Comparison of ENCODE assay signal across 18 mouse cellular contexts in genomic region chr8:88228800-88229199, GRCm38 (mm10). TPM values are rescaled to one million over a fixed set of nuclear protein-coding genes. Genes with fewer than 3 reads are reported as not detected.
DNase-seq lines count a peak whose midpoint lies in the region; ATAC-seq and TF ChIP-seq lines count a peak whose summit lies in the region.
"Had no signal": no experiment of that assay in that cellular context is flagged by ENCODE, and none has a peak within 500 bp of the region (broad histone marks: within the 10 kb centered on the region; RNA-seq: fewer than 3 reads in every experiment).

No protein-coding gene starts in this region.

- peaks cover 6% of the 10 kb centered on the region for H3K36me3 ChIP-seq in heart, adult 2 months (ENCODE audit: control insufficient read depth, insufficient read depth, low read length)
- H3K36me3 ChIP-seq in lung, postnatal 0 days (ENCODE audit: insufficient read depth, low read length) = no peaks in the 10 kb centered on the region
- H3K36me3 ChIP-seq: heart, embryonic 15.5 days; hindbrain, embryonic 10.5 days; neural tube, embryonic 13.5 days had no signal

- no peak for TF ChIP-seq EP300 in heart, adult 2 months (IDR thresholded peaks at IDR 0.05; ENCODE audit: insufficient read depth, low read depth, low read length)
- TF ChIP-seq EP300 in lung, postnatal 0 days (IDR thresholded peaks at IDR 0.05) = no peak

- no peaks in the 10 kb centered on the region for H3K27me3 ChIP-seq in heart, adult 2 months (ENCODE audit: control insufficient read depth, insufficient read depth, low read length)
- H3K27me3 ChIP-seq in lung, postnatal 0 days (replicated peaks; ENCODE audit: insufficient read depth, low read length) = no peaks in the 10 kb centered on the region
- H3K27me3 ChIP-seq: forebrain, embryonic 13.5 days; heart, embryonic 15.5 days; neural tube, embryonic 13.5 days had no signal

- 9% methylated on average over 1 of the region's 1 CpGs for WGBS in heart, adult 2 months
- no CpG with 5 or more reads among the region's 1 CpGs for WGBS in lung, postnatal 0 days

- TF ChIP-seq CTCF in heart, adult 2 months (IDR thresholded peaks at IDR 0.05) = 0 out of 2 replicates have a peak, but pooled peaks have one; percentile 8
- TF ChIP-seq CTCF in lung, postnatal 0 days (IDR thresholded peaks at IDR 0.05) = no peak

- H3K9ac ChIP-seq in heart, adult 2 months (ENCODE audit: low read depth, low read length) = no peak overlapping the region
- no peak overlapping the region for H3K9ac ChIP-seq in lung, postnatal 0 days (replicated peaks; ENCODE audit: low read depth)
- H3K9ac ChIP-seq: forebrain, embryonic 13.5 days; heart, embryonic 15.5 days; liver, embryonic 14.5 days; neural tube, embryonic 13.5 days had no signal

- no peaks in the 10 kb centered on the region for H3K9me3 ChIP-seq in lung, postnatal 0 days (ENCODE audit: low read length)
- H3K9me3 ChIP-seq: forebrain, embryonic 13.5 days; G1E; heart, embryonic 15.5 days; hindbrain, embryonic 10.5 days; neural tube, embryonic 13.5 days had no signal

- no peak overlapping the region for H3K4me3 ChIP-seq in heart, adult 2 months
- no peak overlapping the region for H3K4me3 ChIP-seq in lung, postnatal 0 days (ENCODE audit: low read depth, low read length)
- H3K4me3 ChIP-seq: forebrain, embryonic 13.5 days; heart, embryonic 15.5 days; hindbrain, embryonic 10.5 days; neural tube, embryonic 13.5 days had no signal

- H3K79me2 ChIP-seq in heart, adult 2 months (replicated peaks; ENCODE audit: control insufficient read depth, insufficient read depth, low read length) = peaks cover 7% of the 10 kb centered on the region

- peak; percentile 43; the same call in 1 of the 2 replicates for ATAC-seq in lung, postnatal 0 days
- ATAC-seq in megakaryocyte, adult 5-6 weeks (ENCODE audit: poor library complexity, severe bottlenecking) = peak; percentile 84
- ATAC-seq: forebrain, embryonic 13.5 days had no signal

- H3K27ac ChIP-seq in heart, adult 2 months = no peak overlapping the region; the same call in 1 of the 2 replicates
- peak overlapping the region; percentile 27; the same call in 1 of the 2 replicates for H3K27ac ChIP-seq in lung, postnatal 0 days (ENCODE audit: low read length)
- H3K27ac ChIP-seq: forebrain, embryonic 13.5 days; heart, embryonic 15.5 days; hindbrain, embryonic 10.5 days; liver, embryonic 14.5 days had no signal

- peaks cover 13% of the 10 kb centered on the region for H3K4me1 ChIP-seq in heart, adult 2 months (ENCODE audit: control insufficient read depth, insufficient read depth, low read length)
- H3K4me1 ChIP-seq in lung, postnatal 0 days (ENCODE audit: insufficient read depth, low read depth, low read length) = 0 out of 2 replicates have a peak, but pooled peaks cover 9% of the 10 kb centered on the region

- no peak for DNase-seq in heart, adult 2 months
- DNase-seq in heart, adult 8-10 months (ENCODE audit: low spot score) = no peak
- DNase-seq in lung, postnatal 0 days (ENCODE audit: low spot score) = peak; percentile 39
- no peak for DNase-seq in lung, adult 18-20 months
- DNase-seq in urinary bladder, postnatal 14 days (ENCODE audit: low spot score) = no peak
- no peak for DNase-seq in embryo, embryonic 9.5 days (ENCODE audit: extremely low spot score)
- no peak for DNase-seq in urinary bladder, postnatal 36 days (ENCODE audit: low spot score in 2 of 2)
- DNase-seq: B cell, adult 2 months; cerebellum, adult 18-20 months; left cerebral cortex, postnatal 4 days; thymus, postnatal 14 days had no signal

- TF ChIP-seq POLR2A in heart, adult 2 months (IDR thresholded peaks at IDR 0.05; ENCODE audit: insufficient read depth, low read depth, low read length) = no peak

- 0 out of 2 replicates have a peak overlapping the region, but pooled peaks have one; percentile 17 for H3K4me2 ChIP-seq in lung, postnatal 0 days (replicated peaks; ENCODE audit: low read depth, low read length)
- H3K4me2 ChIP-seq: heart, embryonic 15.5 days had no signal

- intact Hi-C loops in heart, adult 2 months (cut with DNase I) = no loop called here

RNA-seq across cellular contexts. Expression of gene Tent4b, which starts 29.8 kb away (rescaled TPM):
- total RNA-seq in heart, adult 2 months (2021) = 10 to 100 TPM; 18.8 to 19.2 TPM
- polyA plus RNA-seq in heart, adult 2 months (2012; rRNA removed) = 14.3 and 22.5 TPM in 2 replicates
- 10 to 100 TPM; 17.2 to 20.5 (median 18.7) TPM for total RNA-seq in heart, adult 8-10 months (2022)
- polyA plus RNA-seq in lung, postnatal 0 days (2015; fragmentation: Nextera tagmentation; extraction: Ambion mirVana) = 6.5 and 6.7 TPM in 2 replicates
- 30.2 and 40.9 TPM in 2 replicates for total RNA-seq in megakaryocyte, adult 5-6 weeks (2015)
- 36.6 and 40.6 TPM in 2 replicates for total RNA-seq in megakaryocyte, adult 5-6 weeks (2017)

RNA-seq across cellular contexts. Expression of gene Adcy7, which starts 43.4 kb away (rescaled TPM):
- 1 to 10 TPM; 5.9 to 7.6 TPM for total RNA-seq in heart, adult 2 months (2021)
- 10.5 and 11.8 TPM in 2 replicates for polyA plus RNA-seq in heart, adult 2 months (2012; rRNA removed)
- total RNA-seq in heart, adult 8-10 months (2022) = 1 to 10 TPM; 3.1 to 5.0 (median 4.2) TPM
- polyA plus RNA-seq in lung, postnatal 0 days (2015; fragmentation: Nextera tagmentation; extraction: Ambion mirVana) = 16.5 and 17.6 TPM in 2 replicates
- 43.5 and 58.4 TPM in 2 replicates for total RNA-seq in megakaryocyte, adult 5-6 weeks (2015)
- 63.7 and 70.3 TPM in 2 replicates for total RNA-seq in megakaryocyte, adult 5-6 weeks (2017)

Comparison
In these comparisons a context has a peak if more than half of its experiments do, and no peak if none do; other contexts are left out.
1. RNA of gene Adcy7, which starts 43.4 kb away (total RNA-seq): 43.5 to 70.3 TPM in megakaryocyte, adult 5-6 weeks; 5.9 to 7.6 TPM in heart, adult 2 months and 3.1 to 5.0 TPM in heart, adult 8-10 months; every median in the first group is over 4 times any median in the second.